Mouse (Mus musculus) gastrocnemius, postnatal 10 days (tissue): ENCODE results near the gene Mki67. TPM values are rescaled to one million over a fixed set of nuclear protein-coding genes. Genes with fewer than 3 reads are reported as not detected.
"Not testable (repeated sequence)": the region's sequence is repeated elsewhere in the genome, so short reads cannot be mapped to it uniquely, and the experiment has no call there.

Source experiments
- DNase-seq: peaks from one replicate; pipeline ENCODE4 v3.0.0; 2021; ENCODE audit warnings: mixed read lengths
- total RNA-seq, 2 experiments: library from RNA; stranded (reverse); gene quantifications; 2 replicates each; pipeline ENCODE4 v1.2.3; 2021

The Mki67 gene
- total RNA-seq, 2 experiments from 2014 or later, result 28.0 to 37.0 TPM

GRCm38 (mm10) chr7:135716968-135717557 lies 902 bp upstream of the Mki67 start:
- no peak for DNase-seq

- DNase-seq, result peak; percentile 88
These were observed 300 bp upstream of the Mki67 start for GRCm38 (mm10) chr7:135716445-135716877.

GRCm38 (mm10) chr7:135715166-135715565 lies 995 bp downstream of the Mki67 start:
- no peak for DNase-seq

GRCm38 (mm10) chr7:135713326-135713725 lies 2.8 kb downstream of the Mki67 start:
- DNase-seq, result no peak

- no peak for DNase-seq
These were observed 3.6 kb downstream of the Mki67 start for GRCm38 (mm10) chr7:135712534-135712933.

- no peak for DNase-seq
These were observed 5.5 kb downstream of the Mki67 start for GRCm38 (mm10) chr7:135710702-135711101.

GRCm38 (mm10) chr7:135705753-135706152 lies 10.4 kb downstream of the Mki67 start:
- DNase-seq, result no peak

- no peak for DNase-seq
These were observed 11.1 kb downstream of the Mki67 start for GRCm38 (mm10) chr7:135705083-135705482.

GRCm38 (mm10) chr7:135704251-135704650 lies 11.9 kb downstream of the Mki67 start:
- no peak for DNase-seq

GRCm38 (mm10) chr7:135703600-135704148 lies 12.5 kb downstream of the Mki67 start:
- no peak for DNase-seq

- DNase-seq, result not testable (repeated sequence)
These were observed 16.8 kb downstream of the Mki67 start for GRCm38 (mm10) chr7:135699351-135699750.

GRCm38 (mm10) chr7:135698362-135698761 lies 17.8 kb downstream of the Mki67 start:
- no peak for DNase-seq

GRCm38 (mm10) chr7:135697021-135697740 lies 19.0 kb downstream of the Mki67 start:
- not testable (repeated sequence) for DNase-seq

- no peak for DNase-seq
These were observed 20.0 kb downstream of the Mki67 start for GRCm38 (mm10) chr7:135696127-135696526.

GRCm38 (mm10) chr7:135694796-135695195 lies 21.4 kb downstream of the Mki67 start:
- no peak for DNase-seq

GRCm38 (mm10) chr7:135694130-135694529 lies 22.0 kb downstream of the Mki67 start:
- DNase-seq, result no peak

- DNase-seq, result no peak
These were observed 24.2 kb downstream of the Mki67 start for GRCm38 (mm10) chr7:135691941-135692340.

GRCm38 (mm10) chr7:135689396-135689795 lies 26.8 kb downstream of the Mki67 start:
- DNase-seq, result no peak

GRCm38 (mm10) chr7:135684938-135685337 lies 31.2 kb downstream of the Mki67 start:
- DNase-seq, result no peak

GRCm38 (mm10) chr7:135684098-135684497 lies 32.1 kb downstream of the Mki67 start:
- DNase-seq, result not testable (repeated sequence)

- DNase-seq, result peak; percentile 79
These were observed 35.8 kb downstream of the Mki67 start for GRCm38 (mm10) chr7:135680334-135680733.

- no peak for DNase-seq
These were observed 39.4 kb downstream of the Mki67 start for GRCm38 (mm10) chr7:135676722-135677121.

GRCm38 (mm10) chr7:135673576-135673975 lies 42.6 kb downstream of the Mki67 start:
- no peak for DNase-seq
